Mouse (Mus musculus): ENCODE data around the gene Gm10306.

DNA sequence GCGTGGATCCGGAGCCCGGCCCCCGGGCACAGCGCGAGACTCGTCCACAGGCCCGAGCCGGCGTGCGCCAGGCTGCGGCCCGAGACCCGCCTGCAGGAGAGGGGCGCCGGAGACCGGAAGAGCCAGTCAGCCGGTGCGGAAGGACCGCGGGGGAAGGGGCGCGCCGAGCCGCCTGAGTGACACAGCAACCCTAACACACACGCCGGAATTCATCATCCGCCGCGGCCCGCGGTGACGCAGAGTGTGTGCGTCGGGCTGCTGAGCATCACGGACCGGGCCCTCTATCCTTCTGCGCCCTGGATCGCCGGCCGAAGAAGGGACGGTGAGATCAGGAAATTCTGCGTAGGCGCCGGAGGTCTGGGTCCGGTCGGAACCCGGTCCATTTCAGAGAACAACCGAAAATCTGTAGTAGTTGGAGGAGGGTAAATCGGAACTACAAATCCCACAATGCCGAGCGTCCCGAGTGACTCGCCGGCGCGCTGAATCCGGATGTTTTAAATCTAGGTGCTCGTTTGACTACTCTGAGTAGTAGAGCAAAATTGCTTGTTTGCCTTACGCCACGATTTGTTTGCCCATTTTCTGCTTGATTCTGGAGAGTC is 46.8 kb downstream of the Gm10306 start, which contains the start of gene Plaa:
- TF ChIP-seq POLR2A (IDR thresholded peaks at IDR 0.05; ENCODE audit: insufficient read length, low read depth) (peak; percentile 67), TCF12 (IDR thresholded peaks at IDR 0.05; ENCODE audit: insufficient read depth, poor library complexity, severe bottlenecking) (no peak), MAX (IDR thresholded peaks at IDR 0.05; ENCODE audit: low read depth) (no peak), CEBPB (IDR thresholded peaks at IDR 0.05; ENCODE audit: insufficient read depth, poor library complexity, severe bottlenecking) (no peak), USF1 (IDR thresholded peaks at IDR 0.05; ENCODE audit: low read depth) (no peak), REST (IDR thresholded peaks at IDR 0.05; ENCODE audit: insufficient read depth, insufficient read length) (no peak), MYOD1 (IDR thresholded peaks at IDR 0.05; ENCODE audit: control insufficient read depth in 1 of 3, insufficient read length in 2 of 3, low read depth in 2 of 3) (peak in 1 of 3 experiments; percentile 34), TCF3 (IDR thresholded peaks at IDR 0.05; ENCODE audit: insufficient read length, low read depth) (no peak), POLR2AphosphoS2 (IDR thresholded peaks at IDR 0.05; ENCODE audit: insufficient read length, low read depth) (no peak), MYOG (IDR thresholded peaks at IDR 0.05; ENCODE audit: control insufficient read depth in 1 of 3, insufficient read depth in 1 of 3, insufficient read length in 2 of 3, low read depth in 2 of 3) (peak in 1 of 3 experiments; percentile 34)

All from myocyte (in vitro differentiated cells).